Mouse (Mus musculus) heart, postnatal 36 days (tissue): ENCODE data around the gene Rnft2. TPM values are rescaled to one million over a fixed set of nuclear protein-coding genes. Genes with fewer than 3 reads are reported as not detected.

Experiments used
- DNase-seq, 2 experiments: peaks; one replicate each; pipeline ENCODE4 v3.0.0; 2021 to 2022
- intact Hi-C: fragments of 180-260 bp; cut with DNase I; formaldehyde crosslinking; loops from one replicate; pipeline ENCODE4 v1.15.1; 2025
- total RNA-seq, 2 experiments: library from RNA; stranded (reverse); gene quantifications; 2 replicates each; pipeline ENCODE4 v1.2.3; 2021

Gene Rnft2
- total RNA-seq, 2 experiments from 2014 or later = 2.0 to 2.5 TPM

DNA sequence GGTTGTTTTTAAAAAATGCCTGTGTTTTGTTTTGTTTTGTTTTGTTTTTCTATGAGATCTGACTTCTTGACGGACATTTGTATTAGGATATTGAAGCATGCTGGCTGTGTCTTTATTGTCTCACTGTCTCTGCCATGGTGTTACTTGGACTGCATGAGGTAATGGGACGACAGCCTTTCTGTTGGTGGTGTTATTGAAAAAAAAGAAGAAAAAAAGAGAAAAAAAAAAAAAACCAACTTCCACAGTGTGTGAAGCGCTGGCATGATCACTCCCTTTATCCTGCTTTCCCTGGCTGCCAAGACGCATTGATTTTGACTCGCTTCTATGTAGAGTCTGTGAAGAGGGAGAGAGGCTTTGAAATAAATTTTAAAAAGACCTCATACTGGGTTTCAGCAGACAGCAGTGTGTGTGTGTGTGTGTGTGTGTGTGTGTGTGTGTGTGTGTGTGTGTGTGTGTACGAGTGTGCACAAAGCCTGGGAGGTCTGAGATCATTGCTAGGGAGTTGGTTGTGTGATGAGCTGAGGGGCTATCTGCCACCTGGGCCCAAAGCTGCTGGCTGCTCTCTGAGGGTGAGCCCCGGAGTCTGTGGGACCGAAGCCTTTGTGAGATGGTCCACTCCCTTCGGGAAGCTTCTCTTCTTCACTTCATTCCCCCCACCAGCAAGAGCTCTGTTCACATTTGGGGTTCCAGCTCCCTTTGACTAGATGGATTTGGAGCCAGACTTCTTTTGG is 57.8 kb downstream of the Rnft2 start:
- DNase-seq = no peak
- intact Hi-C loops = no loop called here

- intact Hi-C loops = no loop called here
- no peak for DNase-seq
Measured at GRCm38 (mm10) chr5:118177640-118178039, 67.3 kb downstream of the Rnft2 start.

DNA sequence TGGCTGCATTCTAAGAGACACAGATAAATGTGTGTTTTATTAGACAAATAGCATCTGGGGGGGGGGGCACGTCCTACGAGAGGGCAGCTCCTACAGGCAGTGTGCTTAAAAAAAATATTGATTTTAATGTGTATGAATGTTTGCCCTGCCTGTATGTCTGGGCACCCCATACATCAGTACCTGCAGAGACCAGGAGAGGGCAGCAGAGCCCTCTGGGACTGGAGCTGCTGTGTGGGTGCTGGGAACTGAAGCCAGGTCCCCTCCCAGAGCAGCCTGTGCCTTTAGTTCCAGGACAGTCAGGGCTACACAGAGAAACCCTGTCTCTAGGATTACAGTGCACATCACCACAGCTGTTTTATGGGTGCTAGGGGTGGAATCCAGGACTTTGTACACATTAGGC is 69.8 kb downstream of the Rnft2 start:
- no peak for DNase-seq
- intact Hi-C loops = no loop called here

GRCm38 (mm10) chr5:118174310-118175009 is 70.5 kb downstream of the Rnft2 start:
- DNase-seq = no peak
- intact Hi-C loops = loop anchor here (5.0 kb wide), 1 partner anchor 73 kb away; the partner anchor contains the start of genes 2410131K14Rik and Rnft2

DNA sequence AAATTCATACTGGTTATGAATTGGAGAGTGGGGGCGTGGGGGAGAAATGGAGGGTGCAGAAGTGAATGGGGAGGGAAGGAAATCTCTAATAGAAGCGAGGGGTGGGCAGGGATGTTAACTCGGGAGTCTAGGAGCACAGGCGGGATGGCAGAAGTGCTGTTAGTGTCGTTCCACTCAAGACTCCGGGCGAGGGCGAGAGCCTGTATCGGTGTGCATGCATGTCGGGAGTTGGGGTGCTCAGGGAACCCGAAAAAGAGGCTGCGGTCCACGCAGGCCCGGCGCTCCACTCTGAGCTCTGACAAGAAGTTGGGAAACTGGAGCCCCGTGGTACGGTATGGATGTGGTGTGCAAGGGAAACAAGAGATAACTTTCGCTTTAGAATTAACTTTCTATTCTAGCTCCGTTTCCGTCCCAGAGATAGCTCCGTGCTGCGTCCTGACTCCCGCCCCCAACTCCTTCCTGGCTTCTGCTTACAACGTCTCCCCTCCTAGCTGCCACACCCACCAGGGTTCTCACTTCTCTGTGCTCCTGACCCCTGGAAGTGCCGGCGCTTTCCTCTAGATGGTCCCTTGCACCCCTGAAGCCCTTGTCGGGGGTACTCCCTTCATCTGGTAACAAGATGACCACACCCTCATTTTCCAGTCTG is 72.7 kb downstream of the Rnft2 start:
- peak; percentile 9 to 24 for DNase-seq
- intact Hi-C loops = loop anchor here (5.0 kb wide), 1 partner anchor 75 kb away; the partner anchor contains the start of genes 2410131K14Rik and Rnft2

DNA sequence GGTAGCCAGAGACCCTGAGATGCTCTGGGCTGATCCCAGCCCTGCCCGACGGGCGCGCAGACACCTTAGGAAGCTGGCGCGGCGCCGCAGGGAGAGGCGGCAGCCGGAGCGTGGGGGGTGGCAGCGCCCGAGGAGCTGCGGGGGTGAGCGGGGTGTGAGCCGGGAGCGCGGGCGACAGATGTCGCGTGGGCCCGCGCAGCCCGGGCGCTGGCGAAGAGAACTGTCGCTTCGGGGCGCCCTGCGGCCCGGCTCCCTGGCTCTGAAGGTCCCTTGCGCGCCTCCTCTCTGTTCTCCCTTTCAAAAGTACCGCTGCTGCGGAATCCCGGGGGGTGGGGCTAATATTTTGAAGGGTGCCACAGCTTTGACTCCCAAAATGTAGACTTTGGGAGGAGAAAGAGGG is 73.3 kb downstream of the Rnft2 start:
- intact Hi-C loops = loop anchor here (5.0 kb wide), 1 partner anchor 76 kb away; the partner anchor contains the start of genes 2410131K14Rik and Rnft2

GRCm38 (mm10) chr5:118170888-118171529 is 73.9 kb downstream of the Rnft2 start:
- peak; percentile 37 to 38 for DNase-seq
- intact Hi-C loops = loop anchor here (5.0 kb wide), 1 partner anchor 76 kb away; the partner anchor contains the start of genes 2410131K14Rik and Rnft2

More for the DNA sequence above, 73.3 kb downstream of the Rnft2 start:
- DNase-seq = no peak

GRCm38 (mm10) chr5:118169222-118170221 is 75.4 kb downstream of the Rnft2 start:
- DNase-seq = no peak
- intact Hi-C loops = loop anchor here (5.0 kb wide), 1 partner anchor 78 kb away; the partner anchor contains the start of genes 2410131K14Rik and Rnft2

GRCm38 (mm10) chr5:118167561-118167995 is 77.3 kb downstream of the Rnft2 start:
- no peak for DNase-seq
- intact Hi-C loops = no loop called here

GRCm38 (mm10) chr5:118165462-118165861 is 79.5 kb downstream of the Rnft2 start:
- no peak for DNase-seq
- intact Hi-C loops = no loop called here

DNA sequence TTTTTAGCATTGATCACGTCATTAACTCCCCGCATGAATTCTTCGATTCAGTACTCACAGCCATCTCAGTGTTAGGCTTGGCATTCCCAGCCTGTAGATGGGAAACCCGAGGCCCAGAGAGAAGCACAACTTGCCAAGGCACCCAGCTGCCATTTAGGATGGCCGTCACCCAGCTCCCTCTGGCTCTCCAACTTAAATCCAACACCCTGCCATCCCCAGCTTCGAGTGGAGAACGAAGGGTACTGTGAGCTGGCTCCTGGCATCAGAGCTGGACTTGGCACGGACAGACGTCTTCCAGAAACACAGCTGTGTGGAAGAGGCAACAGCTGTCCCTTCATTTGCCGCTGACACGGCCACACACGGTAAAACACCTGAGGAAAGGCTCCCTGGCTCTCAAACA is 80.3 kb downstream of the Rnft2 start, which contains the start of gene Hrk:
TSS of gene Hrk (plus strand) at position 68 of the 400 bp plus-strand sequence.
- intact Hi-C loops = loop anchor here (5.0 kb wide), 1 partner anchor 47 kb away; no protein-coding TSS in a partner anchor
- no peak for DNase-seq

DNA sequence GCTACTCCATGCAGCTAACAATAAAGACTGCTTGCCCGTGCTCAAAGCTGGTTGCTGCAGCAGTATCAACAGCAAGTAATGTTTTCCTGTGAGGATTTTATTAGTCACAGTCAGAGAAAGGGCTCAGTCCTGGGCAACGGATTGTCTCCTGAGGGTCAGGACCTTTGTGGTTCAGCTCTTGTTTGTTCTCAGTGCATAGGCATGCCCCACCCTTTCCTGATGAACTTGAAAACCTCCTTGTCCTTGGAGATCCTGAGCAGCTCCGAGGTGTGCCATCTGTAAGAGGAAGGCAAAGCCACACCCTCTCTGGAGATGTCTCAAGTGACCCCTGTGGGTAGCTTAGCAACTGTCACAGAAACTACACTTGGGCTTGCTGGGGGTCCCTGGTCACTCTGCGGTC is 84.2 kb downstream of the Rnft2 start:
- DNase-seq = no peak
- intact Hi-C loops = loop anchor here (5.0 kb wide), 1 partner anchor 43 kb away; no protein-coding TSS in a partner anchor

DNA sequence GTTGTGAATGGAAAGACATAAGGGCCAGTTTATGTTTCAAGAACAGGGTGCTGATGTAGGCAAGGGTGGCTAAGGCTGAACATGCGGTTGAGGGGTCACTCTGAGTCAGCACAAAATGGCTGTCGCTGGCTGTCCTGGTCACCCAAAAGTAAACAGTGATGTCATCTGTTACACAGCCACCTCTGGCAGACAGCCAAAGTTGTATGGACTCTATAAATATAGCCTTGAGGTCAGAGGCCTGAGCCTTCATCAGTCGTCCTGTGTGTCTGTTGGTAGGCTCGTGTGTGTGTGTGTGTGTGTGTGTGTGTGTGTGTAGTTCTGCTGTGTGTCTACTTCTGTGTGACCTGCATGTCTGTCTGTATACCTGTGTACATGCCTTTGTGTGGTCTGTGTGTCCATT is 87.9 kb downstream of the Rnft2 start:
- intact Hi-C loops = no loop called here
- DNase-seq = no peak

- intact Hi-C loops = no loop called here
- DNase-seq = no peak
Measured at GRCm38 (mm10) chr5:118155565-118155947, 89.4 kb downstream of the Rnft2 start.

DNA sequence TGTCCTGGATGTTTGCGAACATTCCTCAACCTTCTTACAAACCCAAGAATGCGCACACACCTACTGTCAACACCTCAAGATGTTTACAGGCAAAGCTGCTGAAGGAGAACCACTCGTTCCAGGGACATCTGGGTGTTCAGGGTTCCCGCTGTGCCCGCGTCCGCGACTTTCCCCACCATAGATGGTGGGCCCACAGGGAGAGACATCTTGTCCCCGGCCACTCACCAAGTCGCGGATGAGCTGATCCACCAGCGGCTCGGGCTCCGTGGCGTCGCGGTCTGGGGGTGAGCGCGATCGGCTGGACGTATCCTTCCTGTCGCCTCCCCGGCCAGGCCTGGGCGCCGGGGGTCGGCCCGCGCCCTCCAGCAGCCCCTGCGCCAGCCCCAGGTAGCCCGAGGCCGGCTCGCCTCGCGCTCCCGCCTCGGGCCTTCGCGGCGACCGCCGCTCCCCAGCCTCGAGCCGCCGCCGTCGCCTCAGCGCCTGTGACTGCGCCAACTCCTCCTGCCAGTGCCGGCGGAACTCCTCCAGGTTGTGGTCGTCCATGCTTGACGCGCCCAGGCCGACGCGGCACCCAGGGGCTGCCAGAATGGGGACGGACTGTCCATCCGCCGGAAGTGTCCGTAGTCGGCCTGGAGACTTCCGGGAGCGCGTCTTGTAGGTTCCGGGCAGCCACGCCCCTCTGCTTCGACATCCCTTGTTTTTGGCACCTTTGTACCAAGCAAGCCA is 89.9 kb downstream of the Rnft2 start, which contains the start of gene Fbxw8:
TSS of gene Fbxw8 (minus strand) at position 626 of the 726 bp plus-strand sequence.
- peak; percentile 87 to 89 for DNase-seq
- intact Hi-C loops = no loop called here

- intact Hi-C loops = loop anchor here (2.0 kb wide), 1 partner anchor 21 kb away; no protein-coding TSS in a partner anchor
- no peak for DNase-seq
Measured at GRCm38 (mm10) chr5:118149711-118150110, 95.2 kb downstream of the Rnft2 start.

GRCm38 (mm10) chr5:118147264-118147663 is 97.7 kb downstream of the Rnft2 start:
- DNase-seq = no peak
- intact Hi-C loops = no loop called here

DNA sequence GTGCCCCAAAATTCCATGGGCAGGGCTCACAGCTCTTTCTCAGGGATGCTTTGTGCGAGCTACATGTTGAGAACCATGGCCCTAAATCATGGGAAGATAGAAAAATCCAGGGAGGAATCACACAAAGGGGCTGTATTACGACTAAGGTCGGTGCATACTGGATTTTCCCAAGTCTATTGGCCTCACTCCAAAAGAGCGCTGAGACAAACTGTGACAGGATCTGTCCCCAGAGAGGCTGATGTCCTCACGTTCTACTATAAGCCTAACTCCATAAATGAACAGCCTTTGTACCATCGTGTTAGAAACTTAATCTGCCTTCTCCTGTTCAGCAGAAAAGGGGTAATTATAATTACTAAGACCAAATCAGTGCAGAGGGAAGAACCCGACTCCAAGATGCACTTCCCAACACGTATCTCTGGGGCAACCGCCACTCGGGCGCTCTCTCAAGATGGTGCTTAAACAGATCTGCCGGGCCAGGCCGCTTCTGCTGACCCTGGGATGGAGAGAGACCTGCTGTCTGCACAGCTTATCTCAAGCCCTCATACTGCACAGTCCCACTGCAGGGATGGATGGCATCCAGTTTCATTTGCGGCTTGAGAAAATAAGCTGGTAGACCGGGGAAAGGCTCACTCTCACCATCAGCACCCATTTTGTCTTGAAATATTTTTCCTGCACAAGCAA is 98.8 kb downstream of the Rnft2 start:
- peak; percentile 40 to 59 for DNase-seq
- intact Hi-C loops = no loop called here
